Mouse (Mus musculus) right cerebral cortex, adult 18-20 months (tissue): ENCODE measurements around the gene Ssxb10.
A peak's percentile ranks its signal among the peaks of the same experiment; 100 is the strongest.
"Not testable (repeated sequence)": the region's sequence is repeated elsewhere in the genome, so short reads cannot be mapped to it uniquely, and the experiment has no call there.

Experiments used
- DNase-seq: peaks from one replicate; pipeline ENCODE4 v3.0.0; 2022; ENCODE audit warnings: mixed read lengths

Gene Ssxb10

DNA sequence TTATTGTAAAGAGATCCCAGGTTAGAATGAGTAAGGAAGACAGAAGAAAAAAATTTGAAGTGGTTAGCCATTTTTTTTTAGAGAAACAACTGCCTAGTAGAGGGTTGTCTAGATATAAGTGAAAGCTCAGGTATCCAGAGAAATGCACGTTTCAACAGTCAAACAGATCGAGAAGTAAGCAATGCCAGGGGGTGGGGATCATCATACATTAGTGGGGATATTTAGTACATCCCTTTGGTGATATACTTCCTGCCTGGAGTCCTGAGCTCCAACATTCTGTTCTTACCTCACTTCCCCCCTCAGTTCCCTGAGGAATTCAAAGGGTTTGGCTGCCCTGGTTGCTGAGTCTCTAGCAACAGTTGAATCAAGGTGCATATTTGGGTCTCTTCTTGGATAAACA lies at the start of gene Ssxb10:
Gene Ssxb10 (plus strand): TSS at position 301 of the 400 bp plus-strand sequence.
- no peak for DNase-seq

- DNase-seq: no peak
Observed at GRCm38 (mm10) chrX:8288621-8289020, 38.6 kb upstream of the Ssxb10 start.

DNA sequence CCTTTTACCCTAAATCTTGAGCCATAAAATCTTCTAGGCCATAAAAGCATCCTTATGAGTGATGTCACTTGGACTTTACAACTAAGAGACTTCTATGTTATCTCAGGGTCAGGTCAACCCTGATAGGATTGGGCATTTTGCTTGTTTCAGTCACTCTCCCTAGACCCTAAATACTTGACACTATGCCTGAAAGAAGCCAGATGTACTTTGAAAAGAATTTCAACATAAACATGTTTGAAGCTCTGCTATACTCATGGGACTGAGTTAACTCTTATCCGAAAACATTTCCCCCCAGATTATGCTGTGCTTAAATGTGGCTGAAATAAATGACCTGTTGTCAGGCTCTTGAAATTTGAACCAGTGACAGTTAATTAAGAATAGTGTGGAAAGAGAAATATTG lies 17.9 kb upstream of the Ssxb10 start:
- no peak for DNase-seq

- peak; percentile 16 for DNase-seq
Observed at GRCm38 (mm10) chrX:8314905-8315304, 12.3 kb upstream of the Ssxb10 start.

DNA sequence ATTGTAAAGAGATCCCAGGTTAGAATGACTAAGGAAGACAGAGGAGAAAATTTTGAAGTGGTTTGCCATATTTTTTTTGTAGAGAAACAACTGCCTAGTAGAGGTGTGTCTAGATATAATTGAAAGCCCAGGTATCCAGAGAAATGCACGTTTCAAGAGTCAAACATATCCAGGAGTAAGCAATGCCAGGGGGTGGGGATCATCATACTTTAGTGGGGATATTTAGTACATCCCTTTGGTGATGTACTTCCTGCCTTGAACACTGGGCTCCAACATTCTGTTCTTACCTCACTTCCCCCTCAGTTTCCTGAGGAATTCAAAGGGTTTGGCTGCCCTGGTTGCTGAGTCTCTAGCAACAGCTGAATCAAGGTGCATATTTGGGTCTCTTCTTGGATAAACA lies 39.5 kb downstream of the Ssxb10 start, which contains the start of gene Ssxb9:
Gene Ssxb9 (plus strand): TSS at position 301 of the 400 bp plus-strand sequence.
- DNase-seq: not testable (repeated sequence)
